Mouse (Mus musculus) kidney, embryonic 16.5 days (tissue): ENCODE results near the gene Ccser1. TPM values are rescaled to one million over a fixed set of nuclear protein-coding genes. Genes with fewer than 3 reads are reported as not detected.

ENCODE experiments used
- ATAC-seq: fragments of 200-750 bp; cut with Nextera tagmentation; 2 replicates; pipeline ENCODE4 v1.8.0; 2017; ENCODE audit warnings: moderate TSS enrichment; ENCODE audit not compliant: low FRiP score, low TSS enrichment
- H3K27ac ChIP-seq: fragments of 300-500 bp; sonication (generic); 2 replicates; pipeline ENCODE4 v1.5.1; 2014; ENCODE audit warnings: low read length
- H3K27me3 ChIP-seq: fragments of 300-500 bp; sonication (generic); 2 replicates; pipeline ENCODE4 v1.6.1; 2014; ENCODE audit warnings: low read length, control low read depth, mixed read lengths; ENCODE audit not compliant: insufficient read depth
- H3K36me3 ChIP-seq: fragments of 300-500 bp; sonication (generic); 2 replicates; pipeline ENCODE4 v1.6.1; 2014; ENCODE audit warnings: low read length, control low read depth, mixed read lengths; ENCODE audit not compliant: insufficient read depth
- H3K4me1 ChIP-seq: fragments of 300-500 bp; sonication (generic); 2 replicates; pipeline ENCODE4 v1.6.1; 2014; ENCODE audit warnings: low read length, control low read depth, mixed read lengths; ENCODE audit not compliant: insufficient read depth
- H3K4me2 ChIP-seq: fragments of 300-500 bp; sonication (generic); replicated peaks from 2 replicates; pipeline ENCODE4 v1.6.1; 2014; ENCODE audit warnings: low read depth, low read length
- H3K4me3 ChIP-seq: fragments of 300-500 bp; sonication (generic); 2 replicates; pipeline ENCODE4 v1.5.1; 2014; ENCODE audit warnings: mild to moderate bottlenecking, low read length
- H3K9ac ChIP-seq: fragments of 300-500 bp; sonication (generic); replicated peaks from 2 replicates; pipeline ENCODE4 v1.6.1; 2014; ENCODE audit warnings: low read length
- H3K9me3 ChIP-seq: fragments of 300-500 bp; sonication (generic); 2 replicates; pipeline ENCODE4 v1.6.1; 2016; ENCODE audit warnings: low read length, control low read depth
- WGBS: fragments of 180-500 bp; shearing (Covaris S2); extraction: QIAGEN DNeasy Blood & Tissue Kit; methylation state at CpG from one replicate; pipeline ENCODE4 v1.1.7; 2014; 5-methylcytosine and 5-hydroxymethylcytosine counted together
- polyA plus RNA-seq: library from polyadenylated mRNA; unstranded; fragments of >200 nt; fragmentation: Nextera tagmentation; extraction: Ambion mirVana; gene quantifications from 2 replicates; pipeline ENCODE4 v1.2.1, GENCODE M21; 2015

Gene Ccser1
- polyA plus RNA-seq, 1 experiment from 2014 or later: 17.4 TPM

GRCm38 (mm10) chr6:61315884-61316601 is 135.9 kb downstream of the Ccser1 start:
- H3K9me3 ChIP-seq: no peaks in the 10 kb centered on the region
- no peak overlapping the region for H3K4me2 ChIP-seq
- WGBS: 24% methylated on average over 6 of the region's 6 CpGs
- H3K27ac ChIP-seq: no peak overlapping the region
- peaks cover 8% of the 10 kb centered on the region; the same call in 1 of the 2 replicates for H3K36me3 ChIP-seq
- H3K9ac ChIP-seq: no peak overlapping the region
- no peaks in the 10 kb centered on the region for H3K4me1 ChIP-seq
- H3K4me3 ChIP-seq: no peak overlapping the region
- peak; percentile 63; the same call in 1 of the 2 replicates for ATAC-seq
- H3K27me3 ChIP-seq: no peaks in the 10 kb centered on the region

DNA sequence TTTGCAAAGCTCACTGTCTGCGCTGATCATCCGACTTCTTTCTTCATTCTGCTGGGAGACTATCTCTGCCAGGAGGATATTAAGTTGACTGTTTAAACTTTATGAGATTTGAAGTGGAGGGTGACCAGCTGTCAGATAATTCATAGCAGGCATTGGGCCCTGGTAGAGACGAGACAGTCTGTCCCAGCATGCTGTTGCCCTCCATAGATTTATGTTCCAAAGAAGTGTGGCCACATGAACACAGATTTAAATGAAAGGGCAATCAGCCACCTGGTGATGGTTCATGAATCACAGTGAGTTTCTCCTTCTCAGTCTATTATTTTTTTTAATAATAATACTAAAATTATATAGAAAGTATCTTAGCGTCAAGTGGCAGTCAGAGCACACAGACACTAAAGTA is 140.7 kb downstream of the Ccser1 start:
- H3K4me3 ChIP-seq: no peak overlapping the region
- WGBS: 47% methylated on average over 4 of the region's 4 CpGs
- no peak overlapping the region for H3K4me2 ChIP-seq
- H3K36me3 ChIP-seq: no peaks in the 10 kb centered on the region
- H3K9me3 ChIP-seq: no peaks in the 10 kb centered on the region
- no peak overlapping the region for H3K9ac ChIP-seq
- no peak overlapping the region for H3K27ac ChIP-seq
- H3K4me1 ChIP-seq: no peaks in the 10 kb centered on the region
- H3K27me3 ChIP-seq: no peaks in the 10 kb centered on the region
- no peak for ATAC-seq

GRCm38 (mm10) chr6:61322328-61322727 is 142.2 kb downstream of the Ccser1 start:
- no peak overlapping the region for H3K9ac ChIP-seq
- H3K27me3 ChIP-seq: no peaks in the 10 kb centered on the region
- no peaks in the 10 kb centered on the region for H3K9me3 ChIP-seq
- no peak overlapping the region for H3K27ac ChIP-seq
- ATAC-seq: no peak
- no peaks in the 10 kb centered on the region for H3K36me3 ChIP-seq
- WGBS: 81% methylated on average over 6 of the region's 6 CpGs
- no peak overlapping the region for H3K4me3 ChIP-seq
- no peaks in the 10 kb centered on the region for H3K4me1 ChIP-seq
- H3K4me2 ChIP-seq: no peak overlapping the region

- no peak overlapping the region for H3K4me2 ChIP-seq
- H3K27ac ChIP-seq: no peak overlapping the region
- no peaks in the 10 kb centered on the region for H3K4me1 ChIP-seq
- ATAC-seq: no peak
- no peaks in the 10 kb centered on the region for H3K9me3 ChIP-seq
- no peak overlapping the region for H3K4me3 ChIP-seq
- WGBS: 87% methylated on average over 2 of the region's 2 CpGs
- no peaks in the 10 kb centered on the region for H3K27me3 ChIP-seq
- no peak overlapping the region for H3K9ac ChIP-seq
- no peaks in the 10 kb centered on the region for H3K36me3 ChIP-seq
Measured at GRCm38 (mm10) chr6:61326131-61326530, 146.0 kb downstream of the Ccser1 start.

GRCm38 (mm10) chr6:61328981-61329380 is 148.9 kb downstream of the Ccser1 start:
- ATAC-seq: no peak
- Histone ChIP-seq H3K4me1 (no peaks in the 10 kb centered on the region), H3K9me3 (no peaks in the 10 kb centered on the region), H3K27me3 (no peaks in the 10 kb centered on the region), H3K4me2 (no peak overlapping the region), H3K27ac (no peak overlapping the region), H3K9ac (no peak overlapping the region), H3K4me3 (no peak overlapping the region), H3K36me3 (no peaks in the 10 kb centered on the region)

DNA sequence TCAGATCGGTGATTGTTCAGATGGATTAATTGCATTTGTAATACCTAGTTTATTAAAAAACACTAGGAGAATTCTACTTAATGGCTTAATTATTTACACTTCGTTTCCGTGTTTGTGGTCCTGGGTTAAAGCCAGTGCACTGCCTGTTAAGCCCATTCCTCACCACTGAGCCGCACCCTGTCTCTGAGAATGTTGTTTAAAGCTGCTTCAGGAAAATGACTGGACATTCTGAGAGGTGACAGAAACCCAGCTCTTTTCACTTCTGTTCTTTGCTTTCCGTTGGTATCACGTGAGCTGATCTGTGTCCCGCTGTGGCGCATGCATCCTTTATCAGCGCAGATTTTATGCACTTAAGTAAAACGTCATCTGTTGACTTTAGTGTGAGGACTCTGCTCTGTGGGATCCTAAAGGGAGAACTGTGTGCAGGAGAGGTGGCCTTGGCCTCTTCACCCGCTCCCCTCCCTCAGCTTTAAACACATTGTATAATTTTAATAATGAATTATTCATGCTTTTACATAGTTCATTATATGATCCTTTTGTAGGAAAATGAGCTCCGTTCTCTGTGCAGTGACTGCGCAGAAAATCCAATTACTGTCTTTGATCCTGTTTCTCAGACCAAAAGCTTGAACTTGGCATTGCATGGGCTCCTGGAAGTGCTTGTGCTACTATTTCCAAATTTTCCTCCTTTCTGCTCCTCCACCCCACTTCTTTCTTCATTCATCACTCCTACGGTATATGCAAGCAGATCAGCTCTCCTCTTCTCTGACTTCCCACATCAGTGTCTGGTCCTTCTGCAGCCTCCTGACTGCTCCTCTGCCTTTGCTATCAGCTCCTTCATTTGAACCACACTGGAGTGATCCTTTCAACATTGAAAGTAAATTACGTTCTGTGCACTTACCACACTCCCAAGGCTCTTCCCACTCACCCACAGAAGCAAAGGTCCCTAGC is 149.7 kb downstream of the Ccser1 start:
- Histone ChIP-seq H3K36me3 (no peaks in the 10 kb centered on the region), H3K4me2 (no peak overlapping the region), H3K27ac (no peak overlapping the region), H3K9ac (no peak overlapping the region), H3K9me3 (no peaks in the 10 kb centered on the region), H3K4me1 (no peaks in the 10 kb centered on the region), H3K27me3 (no peaks in the 10 kb centered on the region), H3K4me3 (no peak overlapping the region)
- WGBS: 74% methylated on average over 15 of the region's 15 CpGs
- ATAC-seq: no peak

DNA sequence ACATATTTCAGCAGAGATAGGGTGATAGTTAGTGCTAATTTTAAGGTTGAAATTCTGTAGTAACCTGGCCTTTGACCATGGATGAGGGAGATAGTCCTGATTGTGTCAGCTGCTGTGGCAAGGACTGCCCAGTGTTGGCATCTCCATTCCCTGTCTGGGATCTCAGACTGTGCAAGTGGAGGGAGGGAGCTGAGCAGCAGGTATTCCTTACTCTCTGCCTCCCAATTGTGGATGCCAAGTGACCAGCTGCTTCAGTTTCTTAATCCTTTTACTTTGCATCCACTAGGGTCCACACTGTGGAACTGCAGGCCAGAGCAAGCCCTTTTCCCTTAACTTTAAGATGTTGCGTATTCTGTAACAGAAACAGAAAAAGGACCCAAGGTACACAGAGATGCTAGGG is 154.3 kb downstream of the Ccser1 start:
- ATAC-seq: no peak
- 93% methylated on average over 1 of the region's 1 CpGs for WGBS

DNA sequence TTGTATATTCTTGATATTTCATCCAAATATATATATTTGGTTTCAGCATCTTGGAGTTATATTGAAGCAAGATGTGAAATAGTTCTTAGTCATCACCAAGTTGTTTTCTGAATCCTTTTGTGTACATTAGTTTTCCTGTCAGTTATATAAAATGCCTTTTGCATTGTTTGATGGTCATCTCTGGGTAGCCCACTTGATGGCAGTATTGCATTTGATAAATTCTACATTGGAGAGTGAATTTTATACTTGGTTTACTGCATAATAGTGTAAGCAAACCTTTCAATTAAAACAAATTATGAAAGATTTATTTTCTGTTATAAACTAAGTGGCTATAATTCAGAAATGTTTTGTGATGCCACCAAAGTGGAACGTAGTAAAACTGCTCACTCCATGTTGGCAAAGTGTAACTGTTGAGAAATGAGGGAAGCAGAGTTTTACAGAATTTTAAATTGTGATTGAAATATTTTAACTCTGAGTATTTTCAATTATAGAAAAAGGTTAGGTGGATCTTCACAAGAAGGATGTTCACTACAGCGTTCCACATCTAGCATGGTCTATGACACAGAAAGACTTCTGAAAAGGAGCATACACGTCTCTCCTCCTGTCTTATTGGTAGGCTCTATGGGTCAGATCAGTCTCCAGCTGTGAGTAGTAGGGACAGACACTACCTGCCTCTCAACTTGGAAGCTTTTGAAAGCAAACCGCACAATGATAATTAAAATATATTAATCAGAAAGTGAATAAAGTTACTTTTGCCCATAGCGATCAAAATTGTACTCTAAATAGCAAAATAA is 167.1 kb downstream of the Ccser1 start:
- 80% methylated on average over 5 of the region's 5 CpGs for WGBS
- no peaks in the 10 kb centered on the region for H3K9me3 ChIP-seq
- H3K36me3 ChIP-seq: no peaks in the 10 kb centered on the region
- ATAC-seq: no peak
- H3K27ac ChIP-seq: no peak overlapping the region
- no peaks in the 10 kb centered on the region for H3K4me1 ChIP-seq
- H3K27me3 ChIP-seq: no peaks in the 10 kb centered on the region
- H3K4me3 ChIP-seq: no peak overlapping the region
- H3K4me2 ChIP-seq: no peak overlapping the region
- no peak overlapping the region for H3K9ac ChIP-seq

More for the DNA sequence above, 154.3 kb downstream of the Ccser1 start:
- Histone ChIP-seq H3K4me2 (no peak overlapping the region), H3K36me3 (no peaks in the 10 kb centered on the region), H3K4me1 (no peaks in the 10 kb centered on the region), H3K4me3 (no peak overlapping the region), H3K9me3 (no peaks in the 10 kb centered on the region), H3K27me3 (no peaks in the 10 kb centered on the region), H3K27ac (no peak overlapping the region), H3K9ac (no peak overlapping the region)

GRCm38 (mm10) chr6:61363722-61364121 is 183.6 kb downstream of the Ccser1 start:
- Histone ChIP-seq H3K27ac (no peak overlapping the region), H3K4me1 (no peaks in the 10 kb centered on the region), H3K9me3 (no peaks in the 10 kb centered on the region), H3K9ac (no peak overlapping the region), H3K36me3 (no peaks in the 10 kb centered on the region), H3K4me2 (no peak overlapping the region), H3K4me3 (no peak overlapping the region), H3K27me3 (no peaks in the 10 kb centered on the region)
- ATAC-seq: no peak
- 67% methylated on average over 5 of the region's 5 CpGs for WGBS
